Mouse (Mus musculus) limb, embryonic 10.5 days (tissue): Measurements from ENCODE around the gene H1foo. TPM values are rescaled to one million over a fixed set of nuclear protein-coding genes. Genes with fewer than 3 reads are reported as not detected.
A peak's percentile ranks its signal among the peaks of the same experiment; 100 is the strongest.

ENCODE experiments used
- DNase-seq: peaks from one replicate; pipeline ENCODE4 v3.0.0-alpha.2; 2017; ENCODE audit warnings: low spot score
- H3K27ac ChIP-seq: fragments of 300-500 bp; sonication (generic); 2 replicates; pipeline ENCODE4 v1.5.1; 2016; ENCODE audit warnings: mild to moderate bottlenecking
- H3K27me3 ChIP-seq: fragments of 300-500 bp; sonication (generic); 2 replicates; pipeline ENCODE4 v1.6.1; 2016; ENCODE audit warnings: low read depth, mild to moderate bottlenecking; ENCODE audit not compliant: poor library complexity, severe bottlenecking
- H3K36me3 ChIP-seq: fragments of 300-500 bp; sonication (generic); 2 replicates; pipeline ENCODE4 v1.6.1; 2016; ENCODE audit warnings: mild to moderate bottlenecking, moderate library complexity
- H3K4me1 ChIP-seq: fragments of 300-500 bp; sonication (generic); 2 replicates; pipeline ENCODE4 v1.6.1; 2016
- H3K4me3 ChIP-seq: fragments of 300-500 bp; sonication (generic); 2 replicates; pipeline ENCODE4 v1.5.1; 2016; ENCODE audit warnings: mild to moderate bottlenecking, moderate library complexity
- H3K9me3 ChIP-seq: fragments of 300-500 bp; sonication (generic); replicated peaks from 2 replicates; pipeline ENCODE4 v1.6.1; 2016; ENCODE audit warnings: mild to moderate bottlenecking
- WGBS: fragments of 180-500 bp; shearing (Covaris S2); methylation state at CpG from one replicate; pipeline ENCODE4 v1.1.7; 2016; 5-methylcytosine and 5-hydroxymethylcytosine counted together
- polyA plus RNA-seq: library from polyadenylated mRNA; unstranded; fragments of >200 nt; fragmentation: Nextera tagmentation; extraction: Ambion mirVana; gene quantifications from 2 replicates; pipeline ENCODE4 v1.2.1, GENCODE M21; 2016

Gene H1foo
- polyA plus RNA-seq, 1 experiment from 2014 or later = not detected

DNA sequence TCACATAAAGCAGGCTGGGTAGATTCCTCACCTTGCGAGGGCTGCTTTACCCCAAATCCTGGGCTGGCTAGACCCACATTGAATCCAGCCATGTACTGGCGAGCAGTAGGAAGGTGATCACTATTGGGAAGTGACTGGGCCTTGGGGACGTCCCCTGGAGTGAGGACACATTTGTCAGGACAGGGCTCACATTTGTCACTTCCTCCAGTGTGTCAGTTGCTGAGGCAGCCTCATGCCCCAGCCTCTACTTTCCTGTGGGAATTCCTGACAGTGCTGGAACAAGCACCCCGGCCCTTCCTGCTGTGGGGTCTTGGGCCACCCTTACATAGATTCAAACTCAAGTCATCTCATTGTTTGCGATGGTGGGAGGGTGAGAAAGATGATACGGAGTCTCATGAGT lies 33.0 kb upstream of the H1foo start:
- H3K27ac ChIP-seq = no peak overlapping the region
- H3K4me3 ChIP-seq = no peak overlapping the region
- WGBS = 77% methylated on average over 6 of the region's 6 CpGs
- peaks cover 24% of the 10 kb centered on the region for H3K36me3 ChIP-seq
- H3K9me3 ChIP-seq = no peaks in the 10 kb centered on the region
- no peak for DNase-seq
- peaks cover 16% of the 10 kb centered on the region for H3K4me1 ChIP-seq
- no peaks in the 10 kb centered on the region for H3K27me3 ChIP-seq

DNA sequence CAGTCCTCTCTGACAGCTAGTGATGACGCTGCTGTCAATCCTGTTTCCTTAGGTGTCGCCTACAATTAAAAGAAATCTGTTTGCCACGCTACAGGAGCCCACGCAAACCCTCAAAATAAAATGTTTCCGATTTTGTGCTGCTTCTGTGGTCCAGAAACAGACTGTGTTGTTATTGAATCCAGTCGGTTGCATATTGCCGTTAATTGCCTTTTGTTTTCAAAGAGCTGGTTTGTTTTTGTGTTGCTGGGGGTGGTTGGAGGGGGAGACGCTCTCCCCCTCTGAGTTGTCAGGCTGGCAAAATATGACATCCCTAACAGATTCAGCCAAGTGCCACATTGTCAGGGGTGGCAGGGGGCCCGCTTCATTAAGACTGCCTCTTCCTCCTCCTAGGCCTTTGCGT lies 31.3 kb upstream of the H1foo start:
- DNase-seq = no peak
- peaks cover 21% of the 10 kb centered on the region for H3K36me3 ChIP-seq
- WGBS = 89% methylated on average over 10 of the region's 10 CpGs
- no peaks in the 10 kb centered on the region for H3K9me3 ChIP-seq
- no peak overlapping the region for H3K27ac ChIP-seq
- H3K4me1 ChIP-seq = peaks cover 16% of the 10 kb centered on the region
- no peaks in the 10 kb centered on the region for H3K27me3 ChIP-seq
- no peak overlapping the region for H3K4me3 ChIP-seq

DNA sequence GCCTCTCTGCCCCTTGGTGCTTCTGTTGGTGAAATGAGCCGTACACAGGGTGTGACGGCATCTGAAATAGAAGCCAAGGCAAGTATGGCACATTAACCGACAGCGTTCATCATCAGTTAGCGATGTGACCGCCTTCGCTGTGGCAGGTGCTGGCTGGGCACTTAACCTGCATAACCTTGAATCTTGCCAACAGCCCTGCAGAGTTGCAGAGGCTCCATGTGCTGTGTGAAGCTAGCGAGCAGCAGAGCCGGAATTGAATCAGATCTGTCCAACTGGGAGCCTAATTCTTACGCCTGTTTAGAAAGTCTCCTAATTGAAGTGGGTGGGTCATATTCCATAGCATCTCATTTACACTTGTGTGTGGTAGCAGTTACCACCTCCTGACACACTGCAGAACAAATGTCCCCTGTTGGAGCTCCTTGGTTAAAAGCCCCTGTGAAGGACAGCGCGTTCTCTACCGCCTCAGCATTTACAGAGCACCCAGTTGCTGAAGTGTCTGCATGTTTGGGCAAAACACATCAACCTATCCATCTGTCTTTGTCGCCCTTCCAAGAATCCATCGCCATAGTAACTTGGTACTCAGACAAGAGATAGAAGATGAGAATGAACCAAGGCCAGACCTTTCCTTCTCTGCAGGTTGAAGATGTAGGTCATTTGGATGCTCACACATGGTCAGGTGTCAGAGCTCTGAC lies 30.1 kb upstream of the H1foo start:
- Histone ChIP-seq H3K4me1 (peaks cover 11% of the 10 kb centered on the region; the same call in 1 of the 2 replicates), H3K27me3 (no peaks in the 10 kb centered on the region), H3K27ac (no peak overlapping the region), H3K36me3 (peaks cover 26% of the 10 kb centered on the region), H3K9me3 (no peaks in the 10 kb centered on the region), H3K4me3 (no peak overlapping the region)
- WGBS = 90% methylated on average over 15 of the region's 15 CpGs
- no peak for DNase-seq

GRCm38 (mm10) chr6:115915601-115916445 lies 28.9 kb upstream of the H1foo start:
- H3K36me3 ChIP-seq = peaks cover 27% of the 10 kb centered on the region
- DNase-seq = no peak
- 0 out of 2 replicates have a peak overlapping the region, but pooled peaks have one; percentile 22 for H3K27ac ChIP-seq
- no peaks in the 10 kb centered on the region for H3K27me3 ChIP-seq
- WGBS = 64% methylated on average over 17 of the region's 17 CpGs
- H3K9me3 ChIP-seq = no peaks in the 10 kb centered on the region
- peaks cover 7% of the 10 kb centered on the region; the same call in 1 of the 2 replicates for H3K4me1 ChIP-seq
- no peak overlapping the region for H3K4me3 ChIP-seq

DNA sequence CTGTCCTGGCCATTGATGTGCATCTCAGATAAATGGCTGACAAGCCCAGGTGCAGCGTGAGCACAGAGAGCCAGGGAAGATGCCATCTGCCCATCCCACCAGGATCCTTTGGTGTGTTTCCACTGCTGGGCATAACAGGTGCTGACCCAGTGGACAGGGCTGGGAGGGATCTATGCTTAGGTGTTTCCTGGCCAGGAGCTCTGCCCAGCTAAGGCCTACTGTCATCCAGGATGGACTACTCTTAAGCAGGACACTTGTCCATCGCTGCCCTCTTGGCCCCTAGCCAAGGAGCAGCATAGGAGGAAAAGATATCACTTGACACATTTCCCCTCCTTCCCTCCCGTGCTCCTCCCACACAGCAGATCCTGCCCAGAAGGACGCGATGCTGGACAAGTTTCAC lies 28.1 kb upstream of the H1foo start:
- Histone ChIP-seq H3K9me3 (no peaks in the 10 kb centered on the region), H3K4me3 (no peak overlapping the region), H3K27ac (no peak overlapping the region), H3K4me1 (peaks cover 7% of the 10 kb centered on the region; the same call in 1 of the 2 replicates), H3K36me3 (peaks cover 26% of the 10 kb centered on the region), H3K27me3 (no peaks in the 10 kb centered on the region)
- 87% methylated on average over 5 of the region's 5 CpGs for WGBS
- DNase-seq = no peak

DNA sequence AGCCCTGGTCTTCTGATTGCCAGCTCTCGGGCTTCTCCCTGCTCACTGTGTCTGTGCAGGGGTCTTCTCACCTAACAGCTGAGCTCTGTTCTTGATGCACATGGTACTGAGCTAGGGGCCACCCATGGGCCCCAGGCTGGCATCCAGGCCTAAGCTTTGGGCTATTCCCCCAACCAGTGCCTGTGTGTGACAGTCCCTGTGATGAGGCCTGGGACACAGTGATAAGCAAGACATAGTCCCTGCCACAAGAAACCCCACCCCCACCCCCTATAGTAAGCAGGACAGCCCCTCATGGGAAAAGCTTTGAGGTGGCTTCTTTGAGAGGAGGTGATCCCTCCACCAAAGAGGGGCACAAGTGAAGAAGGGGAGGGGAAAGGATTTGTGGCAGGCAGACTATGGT lies 26.1 kb upstream of the H1foo start:
- 82% methylated on average over 1 of the region's 1 CpGs for WGBS
- peaks cover 7% of the 10 kb centered on the region; the same call in 1 of the 2 replicates for H3K4me1 ChIP-seq
- H3K4me3 ChIP-seq = no peak overlapping the region
- no peak overlapping the region for H3K27ac ChIP-seq
- peaks cover 26% of the 10 kb centered on the region for H3K36me3 ChIP-seq
- H3K9me3 ChIP-seq = no peaks in the 10 kb centered on the region
- H3K27me3 ChIP-seq = no peaks in the 10 kb centered on the region
- no peak for DNase-seq

GRCm38 (mm10) chr6:115919876-115920275 lies 24.9 kb upstream of the H1foo start:
- no peak for DNase-seq
- Histone ChIP-seq H3K27ac (no peak overlapping the region), H3K4me1 (peaks cover 16% of the 10 kb centered on the region), H3K27me3 (no peaks in the 10 kb centered on the region), H3K36me3 (peaks cover 23% of the 10 kb centered on the region), H3K9me3 (no peaks in the 10 kb centered on the region), H3K4me3 (no peak overlapping the region)
- 95% methylated on average over 5 of the region's 5 CpGs for WGBS

GRCm38 (mm10) chr6:115924829-115925228 lies 19.9 kb upstream of the H1foo start:
- peaks cover 57% of the 10 kb centered on the region for H3K4me1 ChIP-seq
- 36% methylated on average over 6 of the region's 6 CpGs for WGBS
- no peaks in the 10 kb centered on the region for H3K27me3 ChIP-seq
- H3K27ac ChIP-seq = 0 out of 2 replicates have a peak overlapping the region, but pooled peaks have one; percentile 65
- H3K9me3 ChIP-seq = no peaks in the 10 kb centered on the region
- H3K4me3 ChIP-seq = no peak overlapping the region
- DNase-seq = no peak
- H3K36me3 ChIP-seq = peaks cover 7% of the 10 kb centered on the region

DNA sequence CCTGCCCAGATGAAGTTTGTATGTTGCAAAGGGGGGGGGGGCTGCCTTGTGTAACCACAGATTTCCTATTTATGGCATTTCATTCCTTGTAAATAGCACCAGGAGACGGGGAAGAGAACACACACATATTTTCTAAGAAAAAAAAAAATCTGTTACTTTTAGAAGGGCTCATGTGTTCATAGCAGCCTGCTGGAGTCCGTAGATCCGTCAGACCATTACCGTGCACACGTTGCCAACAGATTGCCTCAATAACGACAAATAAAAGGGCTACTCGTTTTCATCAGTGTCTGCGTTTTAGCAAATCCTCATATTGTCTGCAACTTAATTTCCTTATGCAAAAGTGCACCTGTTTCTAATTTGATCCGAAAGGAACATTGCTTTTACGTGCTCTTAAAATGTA lies 18.3 kb upstream of the H1foo start:
- Histone ChIP-seq H3K36me3 (no peaks in the 10 kb centered on the region), H3K27ac (peak overlapping the region; percentile 65), H3K4me1 (peaks cover 69% of the 10 kb centered on the region), H3K4me3 (no peak overlapping the region; the same call in 1 of the 2 replicates), H3K9me3 (no peaks in the 10 kb centered on the region), H3K27me3 (no peaks in the 10 kb centered on the region)
- 51% methylated on average over 10 of the region's 10 CpGs for WGBS
- DNase-seq = no peak

- no peak overlapping the region for H3K4me3 ChIP-seq
- peak overlapping the region; percentile 72 for H3K27ac ChIP-seq
- H3K4me1 ChIP-seq = peaks cover 69% of the 10 kb centered on the region
- H3K9me3 ChIP-seq = no peaks in the 10 kb centered on the region
- no peaks in the 10 kb centered on the region for H3K27me3 ChIP-seq
- DNase-seq = no peak
- WGBS = 83% methylated on average over 10 of the region's 10 CpGs
- H3K36me3 ChIP-seq = no peaks in the 10 kb centered on the region
These were observed 17.2 kb upstream of the H1foo start for GRCm38 (mm10) chr6:115927292-115928242.

- Histone ChIP-seq H3K27me3 (no peaks in the 10 kb centered on the region), H3K9me3 (no peaks in the 10 kb centered on the region), H3K4me1 (peaks cover 57% of the 10 kb centered on the region), H3K27ac (peak overlapping the region; percentile 65), H3K36me3 (no peaks in the 10 kb centered on the region), H3K4me3 (no peak overlapping the region)
- DNase-seq = no peak
- 54% methylated on average over 5 of the region's 5 CpGs for WGBS
These were observed 14.7 kb upstream of the H1foo start for GRCm38 (mm10) chr6:115930018-115930417.

DNA sequence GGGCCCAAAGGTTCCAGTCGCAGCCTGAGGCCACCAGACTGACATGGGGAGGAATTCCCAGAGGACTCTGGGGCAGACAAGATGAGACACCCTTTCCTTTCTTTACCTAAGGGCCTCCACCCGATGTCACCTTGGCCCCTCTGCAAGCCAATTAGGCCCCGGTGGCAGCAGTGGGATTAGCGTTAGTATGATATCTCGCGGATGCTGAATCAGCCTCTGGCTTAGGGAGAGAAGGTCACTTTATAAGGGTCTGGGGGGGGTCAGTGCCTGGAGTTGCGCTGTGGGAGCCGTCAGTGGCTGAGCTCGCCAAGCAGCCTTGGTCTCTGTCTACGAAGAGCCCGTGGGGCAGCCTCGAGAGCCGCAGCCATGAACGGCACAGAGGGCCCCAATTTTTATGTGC lies 13.1 kb upstream of the H1foo start, which contains the start of gene Rho:
Gene Rho (plus strand): TSS at position 110 of the 400 bp plus-strand sequence.
- H3K9me3 ChIP-seq = no peaks in the 10 kb centered on the region
- no peaks in the 10 kb centered on the region for H3K27me3 ChIP-seq
- peaks cover 40% of the 10 kb centered on the region for H3K4me1 ChIP-seq
- H3K36me3 ChIP-seq = no peaks in the 10 kb centered on the region
- 91% methylated on average over 14 of the region's 14 CpGs for WGBS
- no peak for DNase-seq
- 0 out of 2 replicates have a peak within 1 kb of the TSS, but pooled peaks have one; percentile 2 for H3K27ac ChIP-seq
- no peak within 1 kb of the TSS for H3K4me3 ChIP-seq
